Mouse (Mus musculus): ENCODE measurements around the gene Oosp2. TPM values are rescaled to one million over a fixed set of nuclear protein-coding genes. Genes with fewer than 3 reads are reported as not detected.

Oosp2 gene
- polyA plus RNA-seq, 1 experiment from 2014 or later: not detected

Other genes starting within 250 kb of the Oosp2 start
- not detected in 2 replicates for gene Ms4a4b, start 217.0 kb downstream of the Oosp2 start, polyA plus RNA-seq (2016; fragmentation: Nextera tagmentation; extraction: Ambion mirVana)
- gene Ms4a6c, start 191.2 kb downstream of the Oosp2 start, polyA plus RNA-seq (2016; fragmentation: Nextera tagmentation; extraction: Ambion mirVana): 1.2 and 1.7 TPM in 2 replicates
- not detected in 2 replicates for gene Gm8369, start 174.6 kb downstream of the Oosp2 start, polyA plus RNA-seq (2016; fragmentation: Nextera tagmentation; extraction: Ambion mirVana)
- gene Ms4a6b, start 144.0 kb downstream of the Oosp2 start, polyA plus RNA-seq (2016; fragmentation: Nextera tagmentation; extraction: Ambion mirVana): 1.6 and 1.9 TPM in 2 replicates
- gene Ms4a4d, start 123.8 kb downstream of the Oosp2 start, polyA plus RNA-seq (2016; fragmentation: Nextera tagmentation; extraction: Ambion mirVana): 0.58 and 0.82 TPM in 2 replicates
- gene Ms4a6d, start 55.7 kb downstream of the Oosp2 start, polyA plus RNA-seq (2016; fragmentation: Nextera tagmentation; extraction: Ambion mirVana): 0.89 and 1.7 TPM in 2 replicates
- gene Ms4a2, start 36.8 kb downstream of the Oosp2 start, polyA plus RNA-seq (2016; fragmentation: Nextera tagmentation; extraction: Ambion mirVana): not detected in 2 replicates
- 0.21 and 0.31 TPM in 2 replicates for gene Ms4a3, start 19.7 kb downstream of the Oosp2 start, polyA plus RNA-seq (2016; fragmentation: Nextera tagmentation; extraction: Ambion mirVana)
- not detected in 2 replicates for gene Oosp1, start 30.6 kb upstream of the Oosp2 start, polyA plus RNA-seq (2016; fragmentation: Nextera tagmentation; extraction: Ambion mirVana)
- not detected in 2 replicates for gene Oosp3, start 36.5 kb upstream of the Oosp2 start, polyA plus RNA-seq (2016; fragmentation: Nextera tagmentation; extraction: Ambion mirVana)
- gene Gif, start 87.0 kb upstream of the Oosp2 start, polyA plus RNA-seq (2016; fragmentation: Nextera tagmentation; extraction: Ambion mirVana): not detected in 2 replicates
- gene Mrpl16, start 109.8 kb upstream of the Oosp2 start, polyA plus RNA-seq (2016; fragmentation: Nextera tagmentation; extraction: Ambion mirVana): 58.5 and 59.5 TPM in 2 replicates
- 9.8 and 10.7 TPM in 2 replicates for gene Stx3, start 158.8 kb upstream of the Oosp2 start, polyA plus RNA-seq (2016; fragmentation: Nextera tagmentation; extraction: Ambion mirVana)
- gene Olfr1417, start 178.7 kb upstream of the Oosp2 start, polyA plus RNA-seq (2016; fragmentation: Nextera tagmentation; extraction: Ambion mirVana): not detected in 2 replicates
- not detected in 2 replicates for gene Olfr1418, start 200.5 kb upstream of the Oosp2 start, polyA plus RNA-seq (2016; fragmentation: Nextera tagmentation; extraction: Ambion mirVana)
- not detected in 2 replicates for gene Olfr1419, start 214.5 kb upstream of the Oosp2 start, polyA plus RNA-seq (2016; fragmentation: Nextera tagmentation; extraction: Ambion mirVana)
- not detected in 2 replicates for gene Olfr1420, start 226.0 kb upstream of the Oosp2 start, polyA plus RNA-seq (2016; fragmentation: Nextera tagmentation; extraction: Ambion mirVana)